Mouse (Mus musculus) liver, embryonic 13.5 days (tissue): ENCODE measurements around the gene Smtn. TPM values are rescaled to one million over a fixed set of nuclear protein-coding genes. Genes with fewer than 3 reads are reported as not detected.

ENCODE experiments used
- ATAC-seq: fragments of 200-750 bp; cut with Nextera tagmentation; 2 replicates; pipeline ENCODE4 v1.8.0; 2017; ENCODE audit warnings: low read depth, mild to moderate bottlenecking, moderate number of reproducible peaks, moderate library complexity
- DNase-seq: peaks from one replicate; pipeline ENCODE4 v3.0.0; 2022
- H3K27ac ChIP-seq: fragments of 300-500 bp; sonication (generic); 2 replicates; pipeline ENCODE4 v1.5.1; 2015; ENCODE audit warnings: moderate library complexity, mild to moderate bottlenecking, inconsistent platforms
- H3K27me3 ChIP-seq: fragments of 300-500 bp; sonication (generic); 2 replicates; pipeline ENCODE4 v1.6.1; 2015; ENCODE audit warnings: mild to moderate bottlenecking, inconsistent platforms
- H3K36me3 ChIP-seq: fragments of 300-500 bp; sonication (generic); 2 replicates; pipeline ENCODE4 v1.6.1; 2015; ENCODE audit warnings: mild to moderate bottlenecking, inconsistent platforms
- H3K4me1 ChIP-seq: fragments of 300-500 bp; sonication (generic); replicated peaks from 2 replicates; pipeline ENCODE4 v1.6.1; 2015; ENCODE audit warnings: inconsistent platforms
- H3K4me2 ChIP-seq: fragments of 300-500 bp; sonication (generic); 2 replicates; pipeline ENCODE4 v1.6.1; 2015; ENCODE audit warnings: inconsistent platforms, mild to moderate bottlenecking, moderate library complexity
- H3K4me3 ChIP-seq: fragments of 300-500 bp; sonication (generic); replicated peaks from 2 replicates; pipeline ENCODE4 v1.5.1; 2015; ENCODE audit warnings: mild to moderate bottlenecking, inconsistent platforms
- H3K9ac ChIP-seq: fragments of 300-500 bp; sonication (generic); 2 replicates; pipeline ENCODE4 v1.6.1; 2015; ENCODE audit warnings: mild to moderate bottlenecking, inconsistent platforms
- H3K9me3 ChIP-seq: fragments of 300-500 bp; sonication (generic); replicated peaks from 2 replicates; pipeline ENCODE4 v1.6.1; 2016; ENCODE audit warnings: inconsistent platforms
- WGBS: fragments of 180-500 bp; shearing (Covaris S2); methylation state at CpG from one replicate; pipeline ENCODE4 v1.1.7; 2015; ENCODE audit not compliant: insufficient replicate concordance; 5-methylcytosine and 5-hydroxymethylcytosine counted together
- polyA plus RNA-seq: library from polyadenylated mRNA; unstranded; fragments of >200 nt; fragmentation: Nextera tagmentation; extraction: Ambion mirVana; gene quantifications from 2 replicates; pipeline ENCODE4 v1.2.1, GENCODE M21; 2015

The Smtn gene
- polyA plus RNA-seq, 1 experiment from 2014 or later: 10.5 TPM

DNA sequence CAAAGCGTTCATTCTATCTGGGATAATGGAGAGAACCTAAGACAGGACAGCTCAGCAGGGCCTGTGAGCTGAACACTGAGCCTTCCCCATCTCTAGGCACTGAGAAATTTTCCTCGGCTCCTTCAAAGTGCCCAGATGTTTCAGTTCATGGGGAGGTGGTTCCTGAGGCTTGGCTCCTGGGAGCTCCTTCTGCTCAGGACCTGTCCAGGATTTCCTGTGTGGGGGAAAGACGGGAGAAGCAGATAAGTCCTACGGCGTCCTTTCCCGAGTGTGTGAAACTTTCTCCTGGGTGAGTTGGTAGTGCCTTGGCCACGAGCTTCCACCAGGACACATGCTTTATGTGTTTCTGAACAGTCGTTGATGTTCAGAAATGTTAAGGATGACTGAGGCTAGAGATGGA, 29.9 kb upstream of the Smtn start:
- H3K27ac ChIP-seq: no peak overlapping the region
- H3K4me2 ChIP-seq: no peak overlapping the region
- no peaks in the 10 kb centered on the region for H3K36me3 ChIP-seq
- H3K4me1 ChIP-seq: peaks cover 27% of the 10 kb centered on the region
- no peaks in the 10 kb centered on the region for H3K9me3 ChIP-seq
- H3K4me3 ChIP-seq: no peak overlapping the region
- WGBS: 54% methylated on average over 8 of the region's 8 CpGs
- H3K27me3 ChIP-seq: no peaks in the 10 kb centered on the region
- ATAC-seq (no peak), DNase-seq (no peak)
- no peak overlapping the region for H3K9ac ChIP-seq

- no peak overlapping the region for H3K4me3 ChIP-seq
- H3K27ac ChIP-seq: no peak overlapping the region
- H3K27me3 ChIP-seq: no peaks in the 10 kb centered on the region
- H3K36me3 ChIP-seq: no peaks in the 10 kb centered on the region
- peaks cover 7% of the 10 kb centered on the region for H3K4me1 ChIP-seq
- DNase-seq: no peak
- no peak overlapping the region for H3K4me2 ChIP-seq
- 57% methylated on average over 1 of the region's 1 CpGs for WGBS
- H3K9me3 ChIP-seq: no peaks in the 10 kb centered on the region
- no peak overlapping the region for H3K9ac ChIP-seq
- no peak for ATAC-seq
Observed at GRCm38 (mm10) chr11:3567896-3568295, 27.5 kb upstream of the Smtn start.

- DNase-seq (no peak), ATAC-seq (peak; percentile 80)
- Histone ChIP-seq H3K4me3 (no peak overlapping the region), H3K36me3 (no peaks in the 10 kb centered on the region), H3K9me3 (no peaks in the 10 kb centered on the region), H3K27ac (no peak overlapping the region), H3K4me2 (no peak overlapping the region), H3K27me3 (no peaks in the 10 kb centered on the region), H3K9ac (no peak overlapping the region), H3K4me1 (0 out of 2 replicates have a peak, but pooled peaks cover 2% of the 10 kb centered on the region)
- WGBS: 65% methylated on average over 4 of the region's 4 CpGs
Observed at GRCm38 (mm10) chr11:3566018-3566417, 25.6 kb upstream of the Smtn start.

- Histone ChIP-seq H3K9ac (no peak overlapping the region), H3K4me1 (0 out of 2 replicates have a peak, but pooled peaks cover 2% of the 10 kb centered on the region), H3K4me3 (no peak overlapping the region), H3K9me3 (no peaks in the 10 kb centered on the region), H3K36me3 (no peaks in the 10 kb centered on the region), H3K4me2 (no peak overlapping the region), H3K27ac (no peak overlapping the region), H3K27me3 (no peaks in the 10 kb centered on the region)
- 65% methylated on average over 7 of the region's 7 CpGs for WGBS
- ATAC-seq (no peak), DNase-seq (no peak)
Observed at GRCm38 (mm10) chr11:3564451-3564850, 24.0 kb upstream of the Smtn start.

- 68% methylated on average over 6 of the region's 6 CpGs for WGBS
- H3K4me1 ChIP-seq: 0 out of 2 replicates have a peak, but pooled peaks cover 2% of the 10 kb centered on the region
- H3K27ac ChIP-seq: no peak overlapping the region
- ATAC-seq (no peak), DNase-seq (no peak)
- H3K4me2 ChIP-seq: no peak overlapping the region
- H3K9me3 ChIP-seq: no peaks in the 10 kb centered on the region
- no peak overlapping the region for H3K4me3 ChIP-seq
- no peak overlapping the region for H3K9ac ChIP-seq
- H3K36me3 ChIP-seq: no peaks in the 10 kb centered on the region
- H3K27me3 ChIP-seq: no peaks in the 10 kb centered on the region
Observed at GRCm38 (mm10) chr11:3563853-3564252, 23.4 kb upstream of the Smtn start.

DNA sequence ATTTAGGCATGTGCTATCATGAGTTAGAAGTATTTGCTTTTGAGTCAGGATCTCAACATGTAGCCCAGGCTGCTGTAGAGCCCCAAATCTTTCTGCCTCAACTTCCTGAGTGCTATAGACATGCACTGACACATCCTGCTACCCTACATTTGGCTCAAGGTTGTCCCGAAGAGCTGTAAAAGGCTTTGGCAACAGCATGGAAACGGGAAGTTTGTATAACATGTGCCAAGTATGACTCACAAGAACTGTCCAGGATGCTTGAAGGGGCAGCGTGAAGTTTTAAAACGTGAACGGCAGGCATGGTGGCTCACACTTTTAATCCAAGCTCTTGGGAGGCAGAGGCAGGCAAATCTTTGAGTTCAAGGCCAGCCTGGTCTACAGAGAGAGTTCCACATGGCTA, 19.8 kb upstream of the Smtn start:
- Histone ChIP-seq H3K9me3 (no peaks in the 10 kb centered on the region), H3K4me3 (no peak overlapping the region), H3K27me3 (no peaks in the 10 kb centered on the region), H3K9ac (no peak overlapping the region), H3K4me2 (no peak overlapping the region), H3K27ac (no peak overlapping the region), H3K36me3 (no peaks in the 10 kb centered on the region), H3K4me1 (no peaks in the 10 kb centered on the region)
- 45% methylated on average over 5 of the region's 5 CpGs for WGBS
- no peak for ATAC-seq
- DNase-seq: no peak

- no peak for DNase-seq
- H3K4me3 ChIP-seq: no peak overlapping the region
- WGBS: 22% methylated on average over 3 of the region's 3 CpGs
- H3K9me3 ChIP-seq: no peaks in the 10 kb centered on the region
- no peak overlapping the region for H3K27ac ChIP-seq
- H3K27me3 ChIP-seq: no peaks in the 10 kb centered on the region
- ATAC-seq: no peak
- no peak overlapping the region for H3K4me2 ChIP-seq
- H3K4me1 ChIP-seq: no peaks in the 10 kb centered on the region
- H3K9ac ChIP-seq: no peak overlapping the region
- H3K36me3 ChIP-seq: no peaks in the 10 kb centered on the region
Observed at GRCm38 (mm10) chr11:3557852-3558251, 17.4 kb upstream of the Smtn start.

DNA sequence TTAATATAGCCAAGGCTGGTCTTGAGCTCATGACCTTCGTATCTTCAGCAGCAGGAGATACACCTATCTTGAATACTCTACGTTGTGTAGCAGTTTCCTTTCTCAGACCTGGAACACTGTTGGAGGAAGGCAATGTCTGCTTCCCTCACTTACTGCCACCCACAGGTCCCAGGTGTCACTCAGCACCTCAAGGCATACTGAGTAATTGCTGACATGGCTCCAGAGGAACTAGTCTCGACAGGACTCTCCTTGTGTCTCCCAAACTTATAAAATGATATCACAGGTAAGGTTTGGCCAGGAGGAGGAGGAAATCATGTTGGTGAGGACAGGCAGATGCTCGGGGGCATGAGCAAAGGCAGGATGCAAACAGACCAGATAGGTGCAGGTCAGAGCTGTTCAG, 14.6 kb upstream of the Smtn start:
- Histone ChIP-seq H3K4me1 (no peaks in the 10 kb centered on the region), H3K4me3 (no peak overlapping the region), H3K27ac (no peak overlapping the region), H3K9ac (no peak overlapping the region), H3K36me3 (no peaks in the 10 kb centered on the region), H3K27me3 (no peaks in the 10 kb centered on the region), H3K9me3 (no peaks in the 10 kb centered on the region), H3K4me2 (no peak overlapping the region)
- ATAC-seq (no peak), DNase-seq (no peak)
- WGBS: 60% methylated on average over 4 of the region's 4 CpGs

DNA sequence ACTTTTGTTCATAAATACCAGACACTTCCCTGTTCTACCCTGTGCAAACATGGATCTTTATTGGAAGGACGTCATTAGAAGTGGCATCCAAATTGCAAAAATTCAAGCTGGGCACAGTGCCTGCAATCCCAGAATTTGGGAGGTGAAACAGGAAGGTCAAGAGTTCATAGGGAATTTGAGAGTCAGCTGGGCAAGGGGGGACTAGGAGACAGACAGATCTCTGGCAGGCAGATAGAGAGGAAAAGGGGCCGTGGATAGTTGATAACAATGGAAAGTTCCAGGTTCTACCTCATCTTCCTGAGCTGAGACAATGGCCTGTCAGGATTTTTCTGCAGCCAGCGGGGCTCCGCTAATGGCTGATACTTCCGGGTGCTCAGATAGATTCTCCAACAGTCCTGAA, 9.4 kb upstream of the Smtn start:
- Histone ChIP-seq H3K4me1 (peaks cover 22% of the 10 kb centered on the region), H3K4me2 (no peak overlapping the region), H3K27me3 (no peaks in the 10 kb centered on the region), H3K9me3 (peaks cover under 1% of the 10 kb centered on the region; the same call in 1 of the 2 replicates), H3K9ac (no peak overlapping the region), H3K36me3 (no peaks in the 10 kb centered on the region), H3K27ac (no peak overlapping the region), H3K4me3 (no peak overlapping the region)
- WGBS: 62% methylated on average over 5 of the region's 5 CpGs
- ATAC-seq (no peak), DNase-seq (no peak)

GRCm38 (mm10) chr11:3548564-3549295, 8.3 kb upstream of the Smtn start:
- no peak for DNase-seq
- 39% methylated on average over 3 of the region's 3 CpGs for WGBS
- Histone ChIP-seq H3K27me3 (no peaks in the 10 kb centered on the region), H3K9ac (no peak overlapping the region), H3K36me3 (no peaks in the 10 kb centered on the region), H3K4me1 (peaks cover 22% of the 10 kb centered on the region), H3K9me3 (peaks cover 8% of the 10 kb centered on the region; the same call in 1 of the 2 replicates), H3K4me3 (no peak overlapping the region), H3K27ac (no peak overlapping the region), H3K4me2 (no peak overlapping the region)
- no peak for ATAC-seq

- Histone ChIP-seq H3K4me3 (no peak overlapping the region), H3K27me3 (no peaks in the 10 kb centered on the region), H3K27ac (no peak overlapping the region), H3K9me3 (peaks cover 8% of the 10 kb centered on the region; the same call in 1 of the 2 replicates), H3K36me3 (no peaks in the 10 kb centered on the region), H3K4me2 (no peak overlapping the region), H3K4me1 (peaks cover 22% of the 10 kb centered on the region), H3K9ac (no peak overlapping the region)
- ATAC-seq: no peak
- no peak for DNase-seq
- 39% methylated on average over 6 of the region's 6 CpGs for WGBS
Observed at GRCm38 (mm10) chr11:3547969-3548368, 7.6 kb upstream of the Smtn start.

DNA sequence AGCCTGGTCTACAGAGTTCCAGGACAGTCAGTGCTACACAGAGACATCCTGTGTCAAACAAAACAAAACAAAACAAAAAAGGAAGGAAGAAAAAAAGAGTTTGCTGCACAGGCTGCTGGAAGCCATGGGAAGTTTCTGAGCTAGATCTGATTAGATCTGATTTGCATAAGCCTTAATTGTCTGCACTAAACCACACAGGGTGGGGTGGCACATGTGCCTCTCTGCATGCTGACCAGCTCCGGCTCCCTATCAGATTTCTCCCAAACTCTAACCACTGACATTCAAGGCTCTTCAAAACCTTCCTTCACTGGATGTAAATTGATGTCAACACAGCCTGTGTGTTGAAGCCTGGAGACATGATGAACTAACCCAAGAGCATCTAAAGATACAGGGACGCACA, 6.6 kb upstream of the Smtn start:
- Histone ChIP-seq H3K4me2 (no peak overlapping the region), H3K9me3 (peaks cover 8% of the 10 kb centered on the region; the same call in 1 of the 2 replicates), H3K9ac (no peak overlapping the region), H3K4me1 (peaks cover 22% of the 10 kb centered on the region), H3K27me3 (no peaks in the 10 kb centered on the region), H3K27ac (no peak overlapping the region), H3K36me3 (no peaks in the 10 kb centered on the region), H3K4me3 (no peak overlapping the region)
- no peak for DNase-seq
- 48% methylated on average over 2 of the region's 2 CpGs for WGBS
- ATAC-seq: no peak
